8 mouse cellular contexts compared by ENCODE assay signal in the genomic region with DNA sequence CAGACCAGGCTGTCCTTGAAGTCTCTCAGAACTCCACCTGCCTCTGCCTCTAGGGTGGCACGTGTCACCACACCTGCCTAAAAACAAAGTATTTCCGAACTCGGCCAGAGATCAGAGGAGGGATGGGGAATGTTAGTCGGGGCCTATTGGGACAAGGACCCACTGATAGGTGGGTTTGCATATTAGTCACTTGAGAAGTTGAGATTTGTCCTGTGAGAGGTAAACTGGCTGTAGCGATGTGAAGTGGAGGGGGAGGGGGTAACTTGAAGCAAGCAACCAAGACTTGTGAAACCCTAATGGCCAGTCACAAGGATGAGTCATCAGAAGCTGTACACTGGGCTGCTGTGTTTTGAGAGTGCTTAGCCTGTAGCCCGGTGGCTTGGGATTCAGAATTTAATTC. TPM values are rescaled to one million over a fixed set of nuclear protein-coding genes. Genes with fewer than 3 reads are reported as not detected.
A peak's percentile ranks its signal among the peaks of the same experiment; 100 is the strongest.
DNase-seq lines count a peak whose midpoint lies in the region; ATAC-seq and TF ChIP-seq lines count a peak whose summit lies in the region.

No protein-coding gene starts in this region.

- no peak for ATAC-seq in kidney, embryonic 16.5 days (ENCODE audit: low FRiP score, low TSS enrichment)
- no peak for ATAC-seq in stomach, embryonic 15.5 days (ENCODE audit: insufficient read depth, low FRiP score, low read depth)

- H3K27me3 ChIP-seq in heart, embryonic 10.5 days (ENCODE audit: insufficient read depth, poor library complexity, severe bottlenecking) = no peaks in the 10 kb centered on the region
- H3K27me3 ChIP-seq in kidney, embryonic 16.5 days (ENCODE audit: insufficient read depth, low read length) = no peaks in the 10 kb centered on the region
- no peaks in the 10 kb centered on the region for H3K27me3 ChIP-seq in stomach, embryonic 15.5 days (replicated peaks)

- 15% methylated on average over 6 of the region's 6 CpGs for WGBS in heart, embryonic 10.5 days
- 5% methylated on average over 6 of the region's 6 CpGs for WGBS in kidney, embryonic 16.5 days
- 8% methylated on average over 6 of the region's 6 CpGs for WGBS in stomach, embryonic 15.5 days

- DNase-seq in left cerebral cortex, adult 2 months (ENCODE audit: extremely low spot score in 1 of 2, low spot score in 2 of 2) = no peak
- DNase-seq in left cerebral cortex, postnatal 36 days (ENCODE audit: low spot score in 2 of 2) = no peak
- no peak for DNase-seq in heart, embryonic 10.5 days (ENCODE audit: low spot score)
- peak; percentile 90 for DNase-seq in lung, postnatal 36 days
- DNase-seq in layer of hippocampus, adult 9-10 months (ENCODE audit: low spot score) = no peak

- peak overlapping the region; percentile 93 for H3K4me3 ChIP-seq in left cerebral cortex, adult 2 months
- peak overlapping the region; percentile 62 for H3K4me3 ChIP-seq in cortical plate, adult 2 months (ENCODE audit: insufficient read depth, low read length)
- H3K4me3 ChIP-seq in heart, embryonic 10.5 days = peak overlapping the region; percentile 97
- H3K4me3 ChIP-seq in kidney, embryonic 16.5 days (ENCODE audit: low read length) = peak overlapping the region; percentile 96
- H3K4me3 ChIP-seq in stomach, embryonic 15.5 days (replicated peaks) = peak overlapping the region; percentile 99

- H3K4me2 ChIP-seq in kidney, embryonic 16.5 days (replicated peaks; ENCODE audit: low read depth, low read length) = peak overlapping the region; percentile 83
- H3K4me2 ChIP-seq in stomach, embryonic 15.5 days = peak overlapping the region; percentile 71

- H3K27ac ChIP-seq in left cerebral cortex, adult 2 months = no peak overlapping the region; the same call in 1 of the 2 replicates
- H3K27ac ChIP-seq in cortical plate, adult 2 months (ENCODE audit: insufficient read depth, low read length) = no peak overlapping the region
- peak overlapping the region; percentile 99; the same call in 1 of the 2 replicates for H3K27ac ChIP-seq in heart, embryonic 10.5 days
- no peak overlapping the region for H3K27ac ChIP-seq in kidney, embryonic 16.5 days (ENCODE audit: low read length)
- peak overlapping the region; percentile 18; the same call in 1 of the 2 replicates for H3K27ac ChIP-seq in stomach, embryonic 15.5 days

- H3K4me1 ChIP-seq in cortical plate, adult 2 months (ENCODE audit: control insufficient read depth, insufficient read depth, low read length) = peaks cover 8% of the 10 kb centered on the region; the same call in 1 of the 2 replicates
- H3K4me1 ChIP-seq in heart, embryonic 10.5 days = peaks cover 23% of the 10 kb centered on the region
- peaks cover 21% of the 10 kb centered on the region for H3K4me1 ChIP-seq in kidney, embryonic 16.5 days (ENCODE audit: insufficient read depth, low read length)
- peaks cover 10% of the 10 kb centered on the region for H3K4me1 ChIP-seq in stomach, embryonic 15.5 days

- H3K9me3 ChIP-seq in heart, embryonic 10.5 days = no peaks in the 10 kb centered on the region
- H3K9me3 ChIP-seq in kidney, embryonic 16.5 days (ENCODE audit: low read length) = no peaks in the 10 kb centered on the region
- no peaks in the 10 kb centered on the region for H3K9me3 ChIP-seq in stomach, embryonic 15.5 days

- intact Hi-C loops in left cerebral cortex, adult 2 months (cut with DNase I) = loop anchor here (2.0 kb wide), 2 partner anchors 204 to 324 kb away; no protein-coding TSS in a partner anchor
- intact Hi-C loops in left cerebral cortex, postnatal 36 days (cut with DNase I) = loop anchor here (5.0 kb wide), 2 partner anchors 202 to 327 kb away; no protein-coding TSS in a partner anchor

- no peak for TF ChIP-seq POLR2A in cortical plate, adult 2 months (IDR thresholded peaks at IDR 0.05; ENCODE audit: extremely low read depth, insufficient read depth, low read length)

- H3K36me3 ChIP-seq in heart, embryonic 10.5 days = peaks cover 18% of the 10 kb centered on the region
- no peaks in the 10 kb centered on the region for H3K36me3 ChIP-seq in kidney, embryonic 16.5 days (ENCODE audit: insufficient read depth, low read length)
- H3K36me3 ChIP-seq in stomach, embryonic 15.5 days = peaks cover 3% of the 10 kb centered on the region; the same call in 1 of the 2 replicates

- no peak for TF ChIP-seq CTCF in left cerebral cortex, adult 2 months (IDR thresholded peaks at IDR 0.05)
- no peak for TF ChIP-seq CTCF in cortical plate, adult 2 months (IDR thresholded peaks at IDR 0.05; ENCODE audit: extremely low read depth, insufficient read depth, low read length)

- peak overlapping the region; percentile 52 for H3K9ac ChIP-seq in kidney, embryonic 16.5 days (replicated peaks; ENCODE audit: low read length)
- H3K9ac ChIP-seq in stomach, embryonic 15.5 days = no peak overlapping the region

RNA-seq across cellular contexts. Expression of a gene that starts 1.5 kb away (rescaled TPM):
- total RNA-seq in left cerebral cortex, adult 2 months (2021) = not detected
- not detected for total RNA-seq in left cerebral cortex, postnatal 36 days (2021)
- 0.13 TPM in 1 of 2 replicates, not detected in the other for polyA plus RNA-seq in cortical plate, adult 2 months (2012; rRNA removed)
- polyA plus RNA-seq in heart, embryonic 10.5 days (2016; fragmentation: Nextera tagmentation; extraction: Ambion mirVana) = 0.36 and 0.47 TPM in 2 replicates
- 0.21 and 0.29 TPM in 2 replicates for polyA plus RNA-seq in kidney, embryonic 16.5 days (2015; fragmentation: Nextera tagmentation; extraction: Ambion mirVana)
- polyA plus RNA-seq in stomach, embryonic 15.5 days (2015; fragmentation: Nextera tagmentation; extraction: Ambion mirVana) = 0.28 and 0.72 TPM in 2 replicates

RNA-seq across cellular contexts. Expression of a gene that starts 2.8 kb away (rescaled TPM):
- total RNA-seq in left cerebral cortex, adult 2 months (2021) = 100 to 1,000 TPM; 106 to 134 TPM
- 100 to 1,000 TPM in 1 of 2 experiments, 10 to 100 TPM in 1; 79.3 to 115 TPM for total RNA-seq in left cerebral cortex, postnatal 36 days (2021)
- polyA plus RNA-seq in cortical plate, adult 2 months (2012; rRNA removed) = 190 and 194 TPM in 2 replicates
- polyA plus RNA-seq in heart, embryonic 10.5 days (2016; fragmentation: Nextera tagmentation; extraction: Ambion mirVana) = 71.2 and 86.8 TPM in 2 replicates
- 113 and 128 TPM in 2 replicates for polyA plus RNA-seq in kidney, embryonic 16.5 days (2015; fragmentation: Nextera tagmentation; extraction: Ambion mirVana)
- polyA plus RNA-seq in stomach, embryonic 15.5 days (2015; fragmentation: Nextera tagmentation; extraction: Ambion mirVana) = 106 and 107 TPM in 2 replicates

RNA-seq across cellular contexts. Expression of a gene that starts 25.4 kb away (rescaled TPM):
- 10 to 100 TPM; 11.1 to 11.3 TPM for total RNA-seq in left cerebral cortex, adult 2 months (2021)
- total RNA-seq in left cerebral cortex, postnatal 36 days (2021) = 10 to 100 TPM in 1 of 2 experiments, 1 to 10 TPM in 1; 9.2 to 11.8 TPM
- 7.2 and 7.3 TPM in 2 replicates for polyA plus RNA-seq in cortical plate, adult 2 months (2012; rRNA removed)
- polyA plus RNA-seq in heart, embryonic 10.5 days (2016; fragmentation: Nextera tagmentation; extraction: Ambion mirVana) = 10.2 and 12.1 TPM in 2 replicates
- polyA plus RNA-seq in kidney, embryonic 16.5 days (2015; fragmentation: Nextera tagmentation; extraction: Ambion mirVana) = 5.2 and 5.8 TPM in 2 replicates
- 18.6 and 21.2 TPM in 2 replicates for polyA plus RNA-seq in stomach, embryonic 15.5 days (2015; fragmentation: Nextera tagmentation; extraction: Ambion mirVana)

RNA-seq across cellular contexts. Expression of a gene that starts 44.1 kb away (rescaled TPM):
- not detected for total RNA-seq in left cerebral cortex, adult 2 months (2021)
- not detected for total RNA-seq in left cerebral cortex, postnatal 36 days (2021)
- polyA plus RNA-seq in cortical plate, adult 2 months (2012; rRNA removed) = not detected in 2 replicates
- not detected in 2 replicates for polyA plus RNA-seq in heart, embryonic 10.5 days (2016; fragmentation: Nextera tagmentation; extraction: Ambion mirVana)
- not detected in 2 replicates for polyA plus RNA-seq in kidney, embryonic 16.5 days (2015; fragmentation: Nextera tagmentation; extraction: Ambion mirVana)
- polyA plus RNA-seq in stomach, embryonic 15.5 days (2015; fragmentation: Nextera tagmentation; extraction: Ambion mirVana) = not detected in 2 replicates

Comparison
In these comparisons a context has a peak if more than half of its experiments do, and no peak if none do; other contexts are left out.
1. H3K27ac ChIP-seq: peak in heart, embryonic 10.5 days (single experiment) and stomach, embryonic 15.5 days (single experiment); none in left cerebral cortex, adult 2 months (single experiment), cortical plate, adult 2 months (single experiment) and kidney, embryonic 16.5 days (single experiment).
2. Peak in every context shown above with its lines, with median percentiles within 50 percentile points of each other: H3K4me3 ChIP-seq.